Mouse (Mus musculus) CH12.LX (cell line): ENCODE data around the gene 1700011L22Rik. TPM values are rescaled to one million over a fixed set of nuclear protein-coding genes. Genes with fewer than 3 reads are reported as not detected.

Experiments
- DNase-seq: peaks from one replicate; pipeline ENCODE4 v3.0.0-alpha.2; 2013; ENCODE audit errors: extremely low read depth
- H3K27ac ChIP-seq: 2 replicates; pipeline ENCODE4 v1.5.1; 2012; ENCODE audit warnings: low read depth, mild to moderate bottlenecking, control low read depth, moderate library complexity; ENCODE audit not compliant: insufficient read depth
- H3K27me3 ChIP-seq: replicated peaks from 2 replicates; pipeline ENCODE3; 2012; ENCODE audit warnings: inconsistent platforms
- H3K36me3 ChIP-seq, 2 experiments: replicated peaks in 1 of 2; 2 replicates each; pipeline versions ENCODE3 to v1.6.1; 2012; ENCODE audit warnings: inconsistent platforms in 1 of 2, low read length in 1 of 2, mild to moderate bottlenecking in 1 of 2, mixed read lengths in 1 of 2, moderate library complexity in 1 of 2; ENCODE audit not compliant: control insufficient read depth in 1 of 2, insufficient read depth in 1 of 2
- H3K4me1 ChIP-seq, 2 experiments: 2 replicates each; pipeline ENCODE4 v1.6.1; 2012; ENCODE audit warnings: inconsistent platforms in 1 of 2, moderate library complexity in 1 of 2; ENCODE audit not compliant: insufficient read depth in 2 of 2, control insufficient read depth in 1 of 2
- H3K4me2 ChIP-seq: 2 replicates; pipeline ENCODE4 v1.6.1; 2012; ENCODE audit warnings: low read depth, mild to moderate bottlenecking, control low read depth; ENCODE audit not compliant: poor library complexity, insufficient read depth, severe bottlenecking
- H3K4me3 ChIP-seq, 3 experiments: fragments of 150-350 bp in 1 of 3; sonication (generic) in 1 of 3; replicated peaks in 1 of 3; 2 replicates each; pipeline versions ENCODE3 to v1.5.1; 2011 to 2012; ENCODE audit warnings: low read depth in 2 of 3, low read length in 2 of 3, mild to moderate bottlenecking in 2 of 3, moderate library complexity in 2 of 3, control low read depth in 1 of 3, improper control_type of control experiment in 1 of 3, inconsistent platforms in 1 of 3, mixed read lengths in 1 of 3; ENCODE audit not compliant: poor library complexity in 1 of 3
- H3K79me2 ChIP-seq: replicated peaks from 2 replicates; pipeline ENCODE4 v1.6.1; 2012; ENCODE audit warnings: mild to moderate bottlenecking, moderate library complexity; ENCODE audit not compliant: control insufficient read depth, poor library complexity, insufficient read depth, severe bottlenecking; ENCODE audit errors: extremely low read depth
- H3K9ac ChIP-seq: 2 replicates; pipeline ENCODE4 v1.6.1; 2012; ENCODE audit warnings: low read depth, mild to moderate bottlenecking, control low read depth, moderate library complexity; ENCODE audit not compliant: insufficient read depth
- H3K9me3 ChIP-seq: replicated peaks from 2 replicates; pipeline ENCODE3; 2012; ENCODE audit warnings: low read length, inconsistent platforms, mixed read lengths
- EP300 ChIP-seq: IDR thresholded peaks from 2 replicates; pipeline ENCODE4 v1.6.1; 2011; ENCODE audit warnings: low read length, improper control_type of control experiment
- GABPA ChIP-seq: IDR thresholded peaks from 2 replicates; pipeline ENCODE4 v1.6.1; 2012; ENCODE audit warnings: low read depth, low read length, improper control_type of control experiment, inconsistent platforms; ENCODE audit not compliant: insufficient replicate concordance
- IRF4 ChIP-seq: IDR thresholded peaks from 2 replicates; pipeline ENCODE4 v1.6.1; 2014; ENCODE audit warnings: low read depth, mild to moderate bottlenecking, inconsistent platforms, low read length, improper control_type of control experiment
- MAX ChIP-seq: IDR thresholded peaks from 2 replicates; pipeline ENCODE4 v1.6.1; 2011; ENCODE audit warnings: low read length, improper control_type of control experiment
- MXI1 ChIP-seq: IDR thresholded peaks from 2 replicates; pipeline ENCODE4 v1.6.1; 2011; ENCODE audit warnings: mild to moderate bottlenecking, low read depth, low read length, improper control_type of control experiment
- POLR2A ChIP-seq: IDR thresholded peaks from 2 replicates; pipeline ENCODE4 v1.6.1; 2011; ENCODE audit warnings: low read depth, mild to moderate bottlenecking, improper control_type of control experiment, low read length
- RAD21 ChIP-seq: IDR thresholded peaks from 2 replicates; pipeline ENCODE4 v1.6.1; 2011; ENCODE audit warnings: low read depth, mild to moderate bottlenecking, low read length, improper control_type of control experiment, moderate library complexity
- RCOR1 ChIP-seq: conservative IDR thresholded peaks from 2 replicates; pipeline ENCODE4 v1.6.1; 2012; ENCODE audit warnings: low read depth, mild to moderate bottlenecking, inconsistent platforms, low read length, improper control_type of control experiment
- TCF12 ChIP-seq: IDR thresholded peaks from 2 replicates; pipeline ENCODE4 v1.6.1; 2014; ENCODE audit warnings: low read depth, mild to moderate bottlenecking, inconsistent platforms, low read length, improper control_type of control experiment
- USF2 ChIP-seq: conservative IDR thresholded peaks from 2 replicates; pipeline ENCODE4 v1.6.1; 2011; ENCODE audit warnings: low read depth, low read length, improper control_type of control experiment
- dilution Hi-C: fragments of 300-500 bp; cut with MboI; formaldehyde crosslinking; loops from 2 replicates; pipeline ENCODE4 v1.14.3; 2020; ENCODE audit warnings: low sequenced_read_pairs; ENCODE audit not compliant: extremely low pct_unique_long_range_greater_than_20kb, extremely low pct_ligation_motif_present
- in situ Hi-C: fragments of 300-500 bp; cut with MboI; formaldehyde crosslinking; loops from 3 replicates; pipeline ENCODE4 v1.14.3; 2019; ENCODE audit warnings: low sequenced_read_pairs, low pct_ligation_motif_present, low pct_unique_long_range_greater_than_20kb, mixed read lengths
- polyA plus RNA-seq: library from polyadenylated mRNA; unstranded; fragments of >175 nt; gene quantifications from 2 replicates; pipeline ENCODE4 v1.2.1, GENCODE M21; 2012; ENCODE audit warnings: low read depth; ENCODE audit not compliant: insufficient read length
- total RNA-seq, 2 experiments: library from RNA; depleted of rRNA; stranded (reverse); fragments of 300-350 nt in 1 of 2; fragments of >200 nt in 1 of 2; gene quantifications; 2 replicates each; pipeline ENCODE4 v1.2.3; 2012 to 2014

The 1700011L22Rik gene
- total and polyA plus RNA-seq, 3 experiments = not detected

DNA sequence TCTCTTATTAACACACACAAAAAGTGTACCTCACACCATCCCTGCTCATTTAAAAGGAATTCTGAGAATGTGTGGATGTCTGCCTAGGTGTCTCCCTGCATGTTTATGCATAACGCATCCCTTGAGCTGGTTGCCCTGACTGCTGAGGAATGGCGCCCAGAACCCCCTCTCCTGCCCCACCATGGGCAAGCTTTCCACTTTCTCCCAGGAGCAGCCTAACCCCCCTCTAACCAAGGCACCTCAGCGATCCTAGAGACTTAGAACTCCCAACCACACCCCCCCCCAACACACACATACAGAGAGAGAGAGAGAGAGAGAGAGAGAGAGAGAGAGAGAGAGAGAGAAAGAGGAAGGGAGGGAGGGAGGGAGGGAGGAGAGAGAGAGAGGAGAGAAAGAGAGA lies 40.2 kb downstream of the 1700011L22Rik start:
- no peaks in the 10 kb centered on the region for H3K79me2 ChIP-seq
- H3K36me3 ChIP-seq = no peaks in the 10 kb centered on the region
- H3K9ac ChIP-seq = no peak overlapping the region
- dilution Hi-C loops (no loop called here), in situ Hi-C loops (no loop called here)
- H3K4me1 ChIP-seq = peaks cover 0 to 14% of the 10 kb centered on the region in 2 experiments; a peak in 2 of 4 replicates
- H3K9me3 ChIP-seq = no peaks in the 10 kb centered on the region
- no peak overlapping the region for H3K4me2 ChIP-seq
- H3K27ac ChIP-seq = no peak overlapping the region
- no peak overlapping the region for H3K4me3 ChIP-seq
- H3K27me3 ChIP-seq = no peaks in the 10 kb centered on the region
- DNase-seq = no peak
- no peak for TF ChIP-seq POLR2A

DNA sequence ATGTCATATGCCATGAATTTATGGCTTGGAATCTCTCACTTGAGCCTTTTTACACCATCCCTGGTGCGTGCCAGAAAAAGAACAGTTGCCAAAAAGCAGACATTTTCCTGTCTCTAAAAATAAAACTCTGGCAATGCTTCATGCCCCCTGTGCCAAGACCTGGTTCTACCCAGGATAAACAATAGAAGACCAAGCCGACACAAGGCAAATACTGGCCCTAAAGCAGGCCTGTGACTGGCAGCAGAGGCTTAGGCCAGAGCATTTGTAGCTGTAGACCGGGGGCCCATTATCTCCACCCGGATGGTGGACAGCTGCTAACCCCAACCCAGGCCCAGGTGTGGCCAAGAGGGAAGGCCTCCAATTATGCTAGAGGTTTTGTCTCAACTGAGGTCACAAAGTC lies 41.5 kb downstream of the 1700011L22Rik start:
- Histone ChIP-seq H3K36me3 (no peaks in the 10 kb centered on the region), H3K4me2 (no peak overlapping the region), H3K27me3 (no peaks in the 10 kb centered on the region), H3K27ac (no peak overlapping the region), H3K9ac (no peak overlapping the region), H3K4me1 (peaks cover 0 to 14% of the 10 kb centered on the region in 2 experiments; a peak in 2 of 4 replicates), H3K4me3 (no peak overlapping the region), H3K79me2 (no peaks in the 10 kb centered on the region), H3K9me3 (no peaks in the 10 kb centered on the region)
- TF ChIP-seq RCOR1 = no peak
- TF ChIP-seq MXI1 = no peak
- no peak for TF ChIP-seq USF2
- no peak for TF ChIP-seq TCF12
- no peak for TF ChIP-seq GABPA
- no peak for TF ChIP-seq RAD21
- in situ Hi-C loops (no loop called here), dilution Hi-C loops (no loop called here)
- DNase-seq = no peak

DNA sequence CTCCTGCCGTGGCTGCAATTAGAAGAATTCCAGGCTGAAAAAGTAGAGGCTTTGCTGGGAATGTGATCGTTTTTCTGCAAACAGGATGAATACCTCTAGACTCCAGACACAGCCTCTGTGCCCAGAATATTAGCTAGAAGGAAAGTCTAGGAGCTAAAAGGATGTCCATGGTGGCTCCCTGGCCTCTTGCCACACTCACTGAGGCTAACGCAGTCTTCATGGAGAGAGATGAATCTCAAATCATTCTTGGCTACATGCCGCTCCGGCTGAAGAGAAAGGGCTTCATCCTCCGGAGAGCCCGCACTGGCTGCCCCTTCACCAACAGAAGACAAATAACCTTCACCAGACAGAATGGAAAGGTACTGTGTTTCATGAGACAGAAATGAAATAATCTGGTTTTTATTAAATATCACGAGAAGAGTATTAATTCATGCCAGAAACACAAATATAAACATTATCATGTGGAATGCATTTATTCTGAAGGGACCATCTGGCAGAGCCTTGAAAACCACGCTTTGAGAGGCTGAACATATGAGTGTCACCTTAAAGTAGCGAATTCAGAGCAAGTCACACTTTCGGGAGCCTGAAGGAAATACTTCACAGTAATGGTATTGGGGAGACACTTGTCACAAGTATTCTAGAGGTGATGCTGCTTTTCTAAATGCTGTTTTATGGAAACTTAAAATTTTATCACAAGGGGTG lies 46.8 kb downstream of the 1700011L22Rik start:
- Histone ChIP-seq H3K4me3 (no peak overlapping the region), H3K79me2 (no peaks in the 10 kb centered on the region), H3K27ac (no peak overlapping the region), H3K9me3 (no peaks in the 10 kb centered on the region), H3K4me1 (no peaks in the 10 kb centered on the region), H3K4me2 (no peak overlapping the region), H3K9ac (no peak overlapping the region), H3K36me3 (peaks cover 0 to 2% of the 10 kb centered on the region in 2 experiments), H3K27me3 (no peaks in the 10 kb centered on the region)
- dilution Hi-C loops (no loop called here), in situ Hi-C loops (no loop called here)
- TF ChIP-seq EP300 = no peak
- TF ChIP-seq MAX = no peak
- TF ChIP-seq POLR2A = no peak
- TF ChIP-seq IRF4 = no peak
- no peak for DNase-seq
